Mouse (Mus musculus) lung, postnatal 36 days (tissue): ENCODE data around the gene Lrch3.
"Not testable (repeated sequence)": the region's sequence is repeated elsewhere in the genome, so short reads cannot be mapped to it uniquely, and the experiment has no call there.

ENCODE experiments used
- DNase-seq: peaks from one replicate; pipeline ENCODE4 v3.0.0; 2022; ENCODE audit warnings: mixed read lengths

Lrch3 gene

DNA sequence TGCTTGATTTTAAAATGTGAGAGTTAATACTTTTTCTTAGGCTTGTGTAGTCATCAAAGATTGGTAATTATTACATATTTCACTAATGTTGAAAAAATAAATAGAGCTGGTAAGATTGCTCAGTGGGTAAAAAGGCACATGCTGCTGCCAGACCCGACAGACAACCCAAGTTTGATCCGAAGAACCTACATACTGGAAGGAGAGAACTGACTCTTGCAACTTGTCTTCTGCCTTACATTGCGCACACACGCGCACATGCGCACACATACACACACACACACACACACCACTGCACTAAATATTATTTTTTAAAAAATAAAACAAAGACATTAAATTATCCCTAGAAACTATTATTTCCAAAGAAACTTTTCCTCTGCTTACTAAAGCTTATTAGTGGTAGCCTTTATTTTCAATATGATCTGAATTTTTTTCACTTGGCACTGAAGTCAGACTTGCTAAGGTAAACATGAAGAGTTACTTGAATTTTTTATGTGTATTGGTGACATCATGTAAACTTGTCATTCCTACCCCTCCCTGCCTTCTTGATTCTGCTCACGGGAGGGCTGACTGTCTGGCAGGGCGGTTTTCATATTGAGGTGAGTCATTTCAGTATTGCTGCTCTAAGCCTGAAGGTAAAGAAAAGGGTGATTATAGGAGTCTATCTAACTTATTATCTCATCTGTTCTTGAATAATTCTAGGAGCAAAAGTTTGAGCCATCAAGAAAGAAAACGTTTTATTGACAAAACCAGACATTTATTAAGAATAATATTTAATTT lies 1.6 kb downstream of the Lrch3 start:
- no peak for DNase-seq

DNA sequence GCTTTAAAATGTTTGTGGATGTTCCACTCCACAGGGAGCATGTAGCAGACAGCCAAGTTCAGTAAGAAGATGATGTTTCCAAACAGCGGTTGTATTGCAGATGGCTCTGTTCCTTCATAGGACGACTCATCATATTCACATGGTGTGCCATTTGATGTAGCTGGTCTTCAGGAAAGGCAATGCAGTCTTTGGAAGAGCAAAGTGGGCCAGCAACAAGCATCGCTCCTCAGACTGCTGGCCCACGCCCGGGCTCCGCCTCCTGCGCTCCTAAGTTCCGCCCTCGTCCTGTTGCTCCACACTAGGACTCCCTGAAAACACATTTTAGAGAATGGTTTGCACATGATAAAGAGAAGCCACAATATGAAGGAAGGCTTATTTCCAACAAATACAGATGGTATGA lies 12.7 kb downstream of the Lrch3 start:
- DNase-seq: not testable (repeated sequence)

DNA sequence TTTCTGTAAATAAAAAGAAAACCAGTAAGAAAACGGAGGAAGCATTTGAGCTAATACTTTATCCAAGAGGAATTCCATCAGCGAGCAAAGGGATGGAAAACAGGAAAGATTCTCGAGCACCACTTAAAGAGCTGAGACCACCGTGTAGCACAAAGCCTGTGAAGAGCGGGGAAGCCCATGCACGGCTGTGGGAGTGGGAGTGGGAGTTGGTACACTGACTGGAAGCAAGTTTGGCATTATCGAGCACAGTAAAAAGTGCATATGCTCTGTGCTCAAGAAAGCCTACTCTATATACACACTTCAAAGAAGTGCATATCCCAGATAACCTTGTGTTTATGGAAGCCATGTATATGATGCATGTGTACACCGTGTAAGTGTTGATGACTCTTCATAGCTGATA lies 13.1 kb downstream of the Lrch3 start:
- no peak for DNase-seq

DNA sequence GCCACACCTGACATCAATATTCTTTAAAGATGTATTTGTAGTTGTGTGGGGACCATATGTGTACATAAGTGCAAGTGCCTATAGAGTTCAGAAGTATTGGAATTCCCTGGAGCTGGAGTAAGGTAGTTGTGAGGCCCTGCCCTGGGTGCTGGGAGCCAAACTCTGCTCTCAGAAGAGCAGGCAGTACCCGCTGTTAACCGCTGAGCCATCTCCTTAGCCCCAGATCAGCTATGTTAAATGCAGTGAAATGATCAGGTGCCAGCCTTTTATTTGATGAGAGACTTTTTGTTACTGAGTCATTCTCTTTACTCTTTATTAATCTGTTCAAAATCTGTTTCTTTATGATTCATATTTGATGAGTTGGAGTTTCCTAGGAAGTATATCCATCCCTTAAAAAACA lies 16.0 kb downstream of the Lrch3 start:
- DNase-seq: no peak

DNA sequence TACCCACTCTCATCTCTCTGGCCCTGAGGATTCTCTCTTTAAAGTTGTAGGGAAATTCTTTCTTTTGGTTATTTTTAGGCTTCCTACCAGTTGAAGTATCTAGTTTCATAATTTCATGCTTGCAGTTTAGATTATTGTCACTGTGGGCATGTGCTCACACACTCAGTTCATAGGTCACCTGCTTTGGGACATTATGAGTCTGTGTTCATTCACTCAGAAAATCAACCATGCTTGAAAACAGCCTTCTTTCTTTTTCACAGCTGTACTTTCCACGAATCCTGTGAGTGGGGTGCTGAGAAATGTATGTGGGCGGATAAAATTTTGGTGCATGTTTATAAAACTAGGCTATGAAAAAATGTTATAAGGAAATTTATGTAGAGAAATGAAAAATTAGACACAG lies 20.6 kb downstream of the Lrch3 start:
- DNase-seq: peak; percentile 35

DNA sequence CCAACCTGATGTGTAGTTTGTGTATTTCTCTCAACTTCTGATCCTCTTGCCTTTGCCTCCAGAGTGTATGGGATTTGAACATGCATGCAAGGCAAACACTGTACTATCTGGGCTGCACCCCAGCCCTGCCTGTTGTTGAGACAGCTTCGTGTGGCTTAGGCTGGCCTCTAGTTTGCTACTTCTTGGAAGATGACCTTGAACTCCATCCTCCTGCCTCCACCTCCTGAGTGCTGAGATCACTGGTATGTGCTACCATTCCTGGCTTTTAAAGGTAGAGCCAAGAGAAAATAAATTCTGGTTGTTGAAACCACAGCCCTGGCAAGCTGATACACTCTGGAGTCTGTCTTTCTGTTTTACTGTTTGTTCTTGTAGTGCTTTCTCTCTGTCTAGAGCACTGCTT lies 21.2 kb downstream of the Lrch3 start:
- DNase-seq: no peak

DNA sequence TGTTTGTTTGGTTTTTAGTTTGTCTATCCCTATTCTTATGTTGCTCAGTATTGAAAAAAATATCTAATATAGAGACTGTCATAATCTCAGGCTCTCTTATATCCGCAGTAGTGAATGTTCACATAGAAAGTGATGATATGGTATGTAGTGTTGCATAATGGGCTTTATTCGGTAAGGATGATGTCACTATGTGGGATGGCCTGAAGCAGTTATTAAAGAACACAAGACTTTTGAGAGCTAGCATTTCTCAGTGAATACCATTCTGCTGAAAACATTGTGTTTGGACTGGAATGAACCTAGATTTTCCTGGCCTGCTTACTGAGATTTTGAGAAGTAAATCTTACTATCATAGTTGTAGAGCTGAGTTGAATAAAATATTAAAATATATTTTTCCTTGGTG lies 23.5 kb downstream of the Lrch3 start:
- no peak for DNase-seq

DNA sequence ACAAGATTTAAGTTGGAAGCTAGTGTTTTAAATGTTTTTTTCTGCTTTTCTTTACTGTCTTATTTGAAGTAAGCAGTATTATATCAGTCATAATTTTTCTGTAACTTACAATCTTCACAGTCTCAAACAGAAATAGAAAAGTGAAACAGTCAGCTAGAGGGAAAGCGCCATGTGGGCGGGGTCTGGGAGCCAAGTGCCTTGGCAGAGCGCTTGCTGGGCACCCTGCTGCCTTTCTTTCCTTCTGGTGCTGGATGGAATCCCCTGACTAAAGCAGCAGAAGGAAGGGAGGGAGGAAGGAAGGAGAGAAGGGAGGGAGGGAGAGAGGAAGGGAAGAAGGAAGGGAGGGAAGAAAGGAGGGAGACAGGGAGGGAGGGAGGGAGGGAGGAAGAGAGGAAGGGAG lies 25.4 kb downstream of the Lrch3 start:
- DNase-seq: peak; percentile 48

DNA sequence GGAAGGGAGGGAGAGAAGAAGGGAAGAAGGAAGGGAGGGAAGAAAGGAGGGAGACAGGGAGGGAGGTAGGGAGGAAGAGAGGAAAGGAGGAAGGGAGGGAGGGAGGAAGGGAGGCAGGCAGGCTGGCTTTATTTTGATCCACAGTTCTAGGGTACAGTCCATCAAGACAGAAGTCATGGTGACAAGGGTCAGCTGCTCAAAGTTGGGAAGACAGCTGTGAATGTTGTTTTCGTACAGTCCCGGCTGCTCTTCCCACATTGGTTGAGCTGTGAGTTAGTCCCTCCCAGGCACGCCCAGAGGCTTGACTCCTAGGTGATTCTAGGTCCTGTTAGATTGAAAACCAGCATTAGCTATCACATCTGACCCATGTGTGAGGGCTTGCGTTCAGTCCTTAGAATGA lies 25.8 kb downstream of the Lrch3 start:
- DNase-seq: peak; percentile 16

DNA sequence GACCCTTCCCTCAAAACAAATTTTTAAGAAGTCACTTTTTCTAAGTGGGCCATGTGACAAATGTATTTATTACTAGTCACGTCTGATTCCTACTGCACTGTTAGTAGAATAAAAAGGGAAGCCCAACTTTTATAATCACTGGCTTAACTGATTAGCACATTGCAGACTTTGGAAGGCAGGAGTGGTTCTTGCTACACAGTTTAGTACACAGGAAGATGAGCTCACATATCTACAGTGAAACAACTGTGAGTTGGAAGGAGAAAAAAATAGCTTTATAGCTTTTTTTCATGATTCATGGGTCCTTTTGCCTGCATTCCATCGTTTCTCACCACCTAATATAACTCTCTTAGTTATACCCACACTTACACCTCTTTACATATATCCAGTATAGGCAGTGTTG lies 27.3 kb downstream of the Lrch3 start:
- DNase-seq: not testable (repeated sequence)

DNA sequence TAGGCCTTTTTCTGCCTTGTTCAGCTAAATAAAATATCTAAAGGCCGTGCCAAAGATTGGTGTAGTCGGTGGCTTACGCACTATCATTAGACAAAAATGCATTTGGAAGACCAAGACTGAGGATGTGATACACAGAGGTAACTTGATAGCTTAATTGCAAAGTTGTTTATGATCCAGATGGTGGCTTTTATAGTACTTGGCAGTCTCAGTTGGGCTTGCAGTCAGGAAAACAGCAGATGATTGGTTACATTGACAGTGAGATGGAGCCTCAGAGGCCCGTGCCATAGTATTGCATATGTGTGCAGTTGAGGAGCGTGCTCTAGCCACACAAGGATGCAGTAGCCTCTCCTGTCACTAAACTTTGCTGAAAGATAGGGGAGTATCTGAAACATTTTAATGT lies 28.8 kb downstream of the Lrch3 start:
- DNase-seq: no peak

DNA sequence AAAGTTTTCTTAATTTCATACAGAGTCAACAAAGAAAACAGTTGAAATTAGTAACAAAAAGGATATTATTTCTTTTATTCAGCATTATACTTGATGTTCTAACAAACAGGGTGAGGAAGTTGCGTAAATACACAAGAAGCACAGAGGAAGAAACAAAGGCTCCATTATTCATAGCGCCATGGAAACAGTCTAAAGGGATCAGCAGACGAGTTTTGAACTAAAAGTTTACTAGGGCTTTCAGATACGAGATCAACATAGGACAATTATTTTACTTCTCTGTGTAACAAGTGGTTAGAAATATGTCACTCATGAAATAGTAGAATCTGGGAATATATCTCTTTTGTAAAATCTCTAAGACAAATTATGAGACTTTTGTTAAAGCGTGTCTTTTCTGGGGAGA lies 31.5 kb downstream of the Lrch3 start:
- no peak for DNase-seq

DNA sequence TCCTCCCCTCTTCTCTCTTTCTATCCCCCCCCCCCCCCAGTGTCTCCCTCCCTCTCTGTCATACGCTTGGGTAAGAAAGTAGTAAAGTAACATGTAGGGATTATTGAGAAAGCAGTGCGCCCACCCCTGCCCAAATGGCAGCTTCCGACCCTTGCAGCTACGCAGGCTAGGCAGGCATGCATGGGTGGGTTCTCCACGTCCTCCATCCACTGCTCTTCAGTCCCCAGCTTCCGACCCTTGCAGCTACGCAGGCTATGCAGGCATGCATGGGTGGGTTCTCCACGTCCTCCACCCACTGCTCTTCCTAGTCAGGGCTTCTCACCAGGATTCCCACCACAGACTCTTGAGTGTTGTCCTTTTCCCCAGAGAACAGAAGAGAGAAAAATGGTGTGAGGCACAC lies 34.1 kb downstream of the Lrch3 start:
- no peak for DNase-seq

DNA sequence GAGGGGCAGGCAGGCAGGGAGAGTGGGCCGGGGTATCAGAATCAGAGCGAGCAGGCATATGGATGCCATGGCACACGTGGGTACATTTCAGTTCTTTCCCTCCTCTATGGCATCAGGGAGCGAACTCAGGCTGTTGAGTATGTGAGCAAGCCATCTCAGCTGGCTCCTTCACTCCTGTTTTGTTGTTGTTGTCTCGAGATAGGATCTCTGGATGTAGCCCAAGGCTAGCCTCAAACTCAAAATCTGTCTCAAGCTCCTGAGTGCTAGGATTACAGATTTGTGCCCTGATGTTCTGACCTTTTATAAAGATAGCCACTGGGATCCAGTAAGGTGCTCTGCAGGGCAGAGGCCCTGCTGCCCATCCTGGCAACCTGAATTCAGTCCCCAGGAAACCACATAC lies 34.8 kb downstream of the Lrch3 start:
- no peak for DNase-seq

DNA sequence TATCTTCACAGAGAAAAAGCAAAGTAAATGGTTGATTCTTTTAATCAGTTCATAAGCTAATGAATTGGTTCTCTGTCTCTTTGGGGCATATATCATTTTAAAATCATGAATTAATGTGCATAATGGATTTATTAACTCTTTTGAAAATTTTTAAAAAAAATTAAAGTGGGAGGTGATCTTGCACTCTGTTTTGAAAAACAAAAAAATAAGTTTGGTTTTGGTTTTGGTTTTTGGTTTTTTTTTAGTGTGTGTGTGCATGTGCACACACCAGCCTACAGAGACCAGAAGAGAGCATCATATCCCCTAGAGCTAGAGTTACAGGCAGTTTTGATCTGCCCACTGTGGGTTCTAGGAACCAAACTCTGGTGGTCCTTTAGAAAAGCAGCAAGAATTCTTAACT lies 35.4 kb downstream of the Lrch3 start:
- DNase-seq: no peak

DNA sequence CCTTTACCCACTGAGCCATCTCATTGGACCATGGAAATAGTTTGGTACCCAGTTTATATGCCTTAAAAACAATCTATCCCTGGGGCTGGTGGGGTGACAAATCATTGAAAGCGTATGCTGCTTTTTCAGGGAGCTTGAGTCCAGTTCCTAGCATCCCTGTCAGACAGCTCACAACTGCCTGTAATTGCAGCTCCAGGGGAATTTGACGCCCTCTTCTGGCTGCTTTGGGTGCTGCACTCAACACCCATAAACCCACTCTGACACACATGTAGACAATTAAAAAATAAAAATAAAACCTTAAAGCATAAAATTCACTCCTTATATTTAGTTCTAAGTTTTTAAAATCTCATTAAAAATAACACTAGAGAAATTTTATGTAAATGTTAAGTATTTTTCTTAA lies 37.2 kb downstream of the Lrch3 start:
- no peak for DNase-seq

DNA sequence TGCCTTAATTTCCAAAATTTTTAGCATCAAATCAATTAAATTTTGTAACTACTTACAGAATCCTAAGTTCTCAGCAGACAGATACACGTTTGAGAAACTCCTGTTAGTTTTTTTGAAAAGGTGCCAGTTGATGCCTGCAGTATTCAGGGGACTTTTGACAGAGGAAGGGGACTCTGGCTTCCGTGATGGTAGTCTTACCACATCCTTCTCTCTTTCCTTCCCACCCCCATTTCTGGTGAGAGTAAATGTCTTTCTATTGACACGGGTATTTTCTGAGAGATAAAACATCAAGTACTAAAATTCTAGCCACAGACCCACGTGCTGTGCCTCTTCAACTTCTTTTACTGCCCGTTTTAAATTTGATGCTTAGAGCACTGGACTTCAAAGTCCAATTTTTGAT lies 39.9 kb downstream of the Lrch3 start:
- no peak for DNase-seq

DNA sequence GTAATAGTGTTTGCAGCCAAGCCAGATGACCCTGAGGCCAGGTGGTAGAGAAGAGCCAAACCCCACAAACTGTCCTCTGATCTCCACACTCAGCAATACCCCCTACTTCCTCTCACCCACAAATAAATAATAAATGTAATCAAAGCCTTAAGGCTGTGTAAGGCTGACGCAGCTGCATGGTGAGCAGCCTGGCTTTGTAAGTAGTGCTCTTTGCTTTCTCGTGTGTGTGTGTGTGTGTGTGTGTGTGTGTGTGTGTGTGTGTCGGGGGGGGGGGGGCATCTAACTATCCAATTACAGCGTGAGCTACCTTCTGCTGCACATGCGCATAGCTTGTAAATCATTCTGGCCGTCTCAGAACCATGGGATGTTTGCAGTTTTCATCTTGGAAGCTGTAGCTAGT lies 40.4 kb downstream of the Lrch3 start:
- no peak for DNase-seq

DNA sequence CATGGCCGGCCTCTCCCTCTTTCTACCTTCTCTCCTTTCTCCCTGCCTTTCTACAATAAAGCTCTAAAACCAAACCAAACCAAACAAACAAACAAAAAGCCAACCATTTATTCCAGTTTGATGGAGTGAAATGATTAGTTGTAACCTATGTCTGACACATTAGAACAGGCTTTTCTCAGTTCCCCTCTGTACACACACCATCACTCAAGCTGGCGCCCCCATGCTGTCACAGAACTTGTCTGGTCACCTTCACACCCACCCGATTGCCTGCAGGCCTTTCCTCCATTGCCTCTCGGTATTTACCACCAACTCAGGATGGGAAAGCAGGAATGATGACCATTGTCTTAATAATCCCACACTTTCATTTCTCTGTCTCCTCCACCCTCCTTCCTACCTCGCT lies 43.0 kb downstream of the Lrch3 start:
- DNase-seq: no peak

DNA sequence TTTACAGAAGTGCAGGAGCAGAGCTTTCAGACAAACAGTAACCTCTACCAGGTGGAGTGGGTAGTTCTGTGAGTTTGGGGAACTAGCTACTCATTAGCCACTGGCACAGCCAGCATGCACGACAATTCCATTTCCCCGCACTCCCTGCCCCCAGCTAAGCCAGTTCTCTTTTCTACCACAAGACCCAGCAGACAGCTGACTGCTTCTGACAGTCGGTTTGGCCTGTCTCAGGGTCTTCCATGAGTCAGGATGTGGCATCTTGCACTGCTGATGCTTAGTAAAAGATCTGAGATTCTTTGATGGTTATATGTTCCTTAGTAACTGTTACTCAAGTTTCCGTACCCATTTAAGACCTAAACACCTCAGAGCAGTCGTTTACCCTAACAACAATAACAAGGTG lies 58.6 kb downstream of the Lrch3 start:
- DNase-seq: peak; percentile 1

DNA sequence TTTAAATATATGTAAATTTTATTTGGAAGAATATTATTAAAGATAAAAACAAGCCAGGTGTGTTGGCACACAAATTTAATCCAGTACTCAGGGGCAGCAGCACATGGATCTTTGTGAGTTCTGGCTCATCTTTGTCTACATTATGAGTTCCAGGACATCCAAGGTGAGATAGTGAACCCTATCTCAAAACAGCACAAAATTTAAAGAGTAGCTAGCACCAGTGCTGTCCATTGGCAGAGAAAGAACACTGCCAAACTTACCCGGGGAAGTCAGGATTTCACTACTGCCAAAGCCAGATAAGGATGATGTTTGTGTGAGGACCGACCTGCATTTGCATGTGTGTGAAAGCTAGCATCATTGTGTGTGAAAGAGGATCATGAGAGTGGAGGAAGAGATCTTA lies 59.1 kb downstream of the Lrch3 start:
- DNase-seq: no peak

DNA sequence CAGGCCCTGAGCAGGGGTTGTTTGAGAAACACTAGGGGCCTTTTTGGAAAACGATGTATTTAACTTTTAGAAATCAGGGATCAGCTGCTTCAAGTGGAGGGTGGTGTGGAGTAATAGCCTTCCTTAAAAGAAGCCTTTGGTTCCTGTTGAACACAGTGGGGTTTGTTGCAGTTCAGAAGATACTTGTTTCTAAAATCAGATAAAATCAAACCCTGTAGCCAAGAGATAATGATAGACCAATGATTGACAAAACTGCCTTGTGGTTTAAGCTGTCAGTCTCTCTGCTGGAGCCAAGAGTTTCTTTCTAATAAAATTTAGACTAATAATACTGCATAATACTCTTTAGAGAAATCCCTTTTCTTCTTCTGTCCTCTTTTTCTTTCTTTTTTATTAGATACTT lies 66.3 kb downstream of the Lrch3 start:
- DNase-seq: no peak

DNA sequence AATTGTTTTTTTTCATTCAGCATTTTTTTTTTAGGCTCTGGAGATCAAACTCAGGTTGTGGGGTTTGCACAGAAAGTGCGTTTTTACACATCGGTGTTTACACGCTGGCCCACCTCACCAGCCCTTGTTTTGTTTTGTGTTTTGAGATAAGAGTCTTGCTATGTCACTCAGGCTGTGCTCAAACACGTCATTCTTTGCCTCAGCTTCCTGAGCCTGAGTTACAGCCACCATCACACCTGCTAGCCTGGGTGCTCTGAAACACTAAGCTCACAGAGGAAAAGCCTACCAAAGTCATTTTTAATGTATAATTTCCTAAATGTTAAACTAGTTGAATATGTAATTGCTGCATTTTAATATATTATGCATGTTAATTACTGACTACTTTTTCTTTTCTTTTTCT lies 67.5 kb downstream of the Lrch3 start:
- no peak for DNase-seq

DNA sequence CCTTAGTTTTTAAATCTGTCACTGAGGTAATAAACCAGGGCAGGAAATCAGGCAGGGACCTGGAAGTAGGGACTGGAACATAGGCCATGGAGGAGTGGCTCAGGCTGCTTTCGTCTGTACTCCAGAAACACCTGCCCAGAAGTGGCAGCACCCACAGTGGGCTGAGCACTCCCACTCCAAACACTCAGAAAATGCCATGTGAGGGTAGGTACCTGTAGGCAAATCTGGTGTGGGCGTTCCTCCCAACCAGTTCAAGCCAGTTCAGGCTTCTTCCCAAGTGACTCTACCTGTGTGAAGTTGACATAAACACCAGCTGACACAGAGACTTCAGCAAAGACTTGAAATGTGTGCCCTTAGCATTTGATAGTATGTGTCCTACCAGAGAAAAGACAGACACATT lies 70.7 kb downstream of the Lrch3 start:
- peak; percentile 71 for DNase-seq

DNA sequence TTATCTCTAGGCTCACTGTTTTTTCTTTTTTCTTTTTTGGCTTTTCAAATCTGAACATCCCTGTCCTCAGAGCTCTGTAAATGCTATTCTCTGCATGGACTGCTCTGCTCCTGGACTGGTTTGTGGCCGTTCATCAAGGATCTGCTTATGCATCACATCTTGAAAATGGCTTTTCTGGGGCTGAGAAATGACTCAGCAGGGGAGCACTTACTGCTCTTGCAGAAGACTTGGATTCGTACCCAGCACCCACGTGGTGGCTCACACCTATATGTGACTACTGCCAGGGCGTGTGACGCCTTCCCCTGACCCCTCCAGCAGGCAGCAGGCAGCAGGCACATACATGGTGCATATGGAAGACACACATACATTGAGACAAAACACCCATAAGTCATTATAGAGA lies 78.3 kb downstream of the Lrch3 start:
- no peak for DNase-seq

DNA sequence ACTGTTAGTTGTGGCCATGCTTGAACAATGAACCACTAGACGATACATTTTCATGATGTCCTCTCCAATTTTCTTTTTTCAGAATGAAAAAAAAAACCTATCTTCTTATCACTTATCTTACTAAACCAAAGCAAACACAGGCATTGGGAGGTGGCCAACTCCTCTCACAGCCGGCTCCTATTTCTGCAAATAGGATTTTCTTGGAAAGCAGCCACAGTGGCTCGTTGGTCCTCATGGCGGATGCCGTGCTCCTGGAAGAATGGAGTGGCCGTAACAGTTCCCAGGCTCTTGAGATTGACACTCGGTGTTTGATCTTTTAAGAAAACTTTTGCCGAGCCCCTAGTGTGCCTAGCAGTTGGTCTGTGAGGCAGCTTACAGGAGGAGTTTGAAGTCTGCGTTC lies 91.3 kb downstream of the Lrch3 start:
- peak; percentile 83 for DNase-seq
